Mouse (Mus musculus) lung, postnatal 4 days (tissue): ENCODE measurements around the gene Trib2.

Experiments
- DNase-seq, 2 experiments: peaks; one replicate each; pipeline ENCODE4 v3.0.0; 2021

Gene Trib2

GRCm38 (mm10) chr12:15761453-15762116 lies 55.1 kb downstream of the Trib2 start:
- peak; percentile 14 to 24 for DNase-seq

GRCm38 (mm10) chr12:15760684-15761083 lies 56.0 kb downstream of the Trib2 start:
- no peak for DNase-seq

- DNase-seq = no peak
These were observed 57.9 kb downstream of the Trib2 start for GRCm38 (mm10) chr12:15758866-15759265.

- DNase-seq = no peak
These were observed 59.4 kb downstream of the Trib2 start for GRCm38 (mm10) chr12:15757351-15757750.

GRCm38 (mm10) chr12:15755030-15755690 lies 61.6 kb downstream of the Trib2 start:
- DNase-seq = no peak

- DNase-seq = no peak
These were observed 62.1 kb downstream of the Trib2 start for GRCm38 (mm10) chr12:15754602-15755001.

GRCm38 (mm10) chr12:15749646-15750195 lies 67.0 kb downstream of the Trib2 start:
- DNase-seq = no peak

- DNase-seq = peak; percentile 23 to 43
These were observed 71.0 kb downstream of the Trib2 start for GRCm38 (mm10) chr12:15745752-15746151.
